Mouse (Mus musculus) right cerebral cortex, postnatal 36 days (tissue): ENCODE data around the gene Hao1.

Source experiments
- DNase-seq, 2 experiments: peaks; one replicate each; pipeline ENCODE4 v3.0.0; 2022; ENCODE audit warnings: low spot score in 2 of 2, mixed read lengths in 1 of 2

Hao1 gene

DNA sequence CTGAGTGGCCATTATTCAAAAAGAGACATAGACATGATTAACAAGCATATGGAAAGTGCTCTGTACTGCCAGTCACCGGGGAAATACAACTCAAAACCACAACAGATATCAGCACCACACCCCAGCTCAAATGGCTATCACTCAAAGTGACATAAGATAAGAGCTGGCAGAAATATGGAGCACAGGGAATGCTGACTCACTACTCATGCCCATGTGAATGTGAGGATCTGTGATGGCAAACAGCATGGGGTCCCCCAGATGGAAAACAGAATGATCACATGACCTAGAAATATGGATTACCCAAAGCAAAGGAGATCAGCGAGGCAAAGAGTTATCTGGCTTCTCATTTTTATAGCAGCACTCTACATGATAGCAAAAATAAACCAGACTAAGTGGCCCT lies 89.0 kb downstream of the Hao1 start:
- DNase-seq = no peak

- no peak for DNase-seq
Measured at GRCm38 (mm10) chr2:134462321-134462720, 91.8 kb downstream of the Hao1 start.

DNA sequence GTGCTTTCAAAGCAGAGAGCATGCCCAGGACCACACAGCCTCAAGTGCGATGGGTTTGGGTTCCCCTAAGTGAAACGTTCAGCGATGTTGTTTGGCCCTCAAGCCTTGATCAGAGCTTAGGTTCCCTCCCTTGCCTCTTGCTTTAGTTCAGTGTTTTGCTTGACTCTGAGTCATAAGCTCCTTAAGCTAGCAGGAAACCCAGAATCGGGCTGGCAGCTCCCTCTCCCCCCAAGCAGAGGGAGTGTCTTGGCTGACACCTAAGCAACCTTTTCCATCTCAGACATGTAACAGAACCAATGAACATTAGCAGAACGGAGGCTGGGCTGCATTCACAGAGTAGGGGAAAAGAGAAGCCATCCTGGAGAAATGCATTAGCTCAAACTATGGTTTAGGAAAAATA lies 93.3 kb downstream of the Hao1 start:
- no peak for DNase-seq

DNA sequence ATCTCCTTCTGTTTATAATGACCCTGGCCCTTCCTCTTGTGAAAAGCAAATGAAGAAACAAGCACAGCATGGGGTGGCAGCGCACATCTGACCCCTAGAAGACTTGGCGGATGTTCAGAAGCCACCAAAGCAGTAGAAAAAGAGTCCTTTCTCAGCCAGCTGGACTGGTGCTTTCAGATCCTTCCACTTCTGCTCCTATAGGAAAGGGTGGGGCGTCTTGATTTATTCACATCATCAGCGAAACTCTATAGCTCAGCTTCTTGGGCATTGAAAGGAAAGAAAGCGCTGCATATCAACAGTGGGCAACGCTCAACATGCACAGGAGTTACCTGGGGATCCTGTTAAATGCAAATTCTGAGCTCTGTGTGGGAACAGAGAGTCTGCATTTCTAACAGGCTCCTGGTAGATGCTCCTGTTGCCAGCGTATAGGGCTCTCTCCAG lies 98.1 kb downstream of the Hao1 start:
- no peak for DNase-seq

- no peak for DNase-seq
Measured at GRCm38 (mm10) chr2:134452748-134453147, 101.4 kb downstream of the Hao1 start.

- no peak for DNase-seq
Measured at GRCm38 (mm10) chr2:134450976-134451375, 103.2 kb downstream of the Hao1 start.
